Mouse (Mus musculus) megakaryocyte-erythroid progenitor cell, adult 5 weeks (primary cell): ENCODE measurements around the gene Tnks2. TPM values are rescaled to one million over a fixed set of nuclear protein-coding genes. Genes with fewer than 3 reads are reported as not detected.

ENCODE experiments used
- polyA plus RNA-seq: library from polyadenylated mRNA; stranded (reverse); fragments of >175 nt; gene quantifications from 2 replicates; pipeline ENCODE4 v1.2.3, GENCODE M21; 2012

Tnks2 gene
- polyA plus RNA-seq: 12.2 and 14.0 TPM in 2 replicates

GRCm38 (mm10) chr19:36833788-36834531 lies at the start of gene Tnks2:
Gene Tnks2 (plus strand): TSS chr19:36834232.

GRCm38 (mm10) chr19:36919466-36919865 lies 85.4 kb downstream of the Tnks2 start, which contains the start of gene Fgfbp3:
Gene Fgfbp3 (minus strand): TSS chr19:36919615.

GRCm38 (mm10) chr19:36925671-36926552 lies 91.9 kb downstream of the Tnks2 start, which contains the start of gene Btaf1:
Gene Btaf1 (plus strand): TSS chr19:36926079.

Other genes with a start within 250 kb of the Tnks2 start
- not detected in 2 replicates for gene Ppp1r3c, start 97.6 kb upstream of the Tnks2 start, polyA plus RNA-seq
- 10.9 and 13.3 TPM in 2 replicates for gene Fgfbp3, start 85.4 kb downstream of the Tnks2 start, polyA plus RNA-seq
- gene Btaf1, start 91.8 kb downstream of the Tnks2 start, polyA plus RNA-seq: 1.5 and 2.1 TPM in 2 replicates